Mouse (Mus musculus) brain, adult 2 months (tissue): ENCODE measurements at regions not wholly inside any gene's neighbourhood (a gene's known extent, or its start where the extent isn't known, plus 50 kb on each side); places are given as distances from the start of the nearest gene placed in this dataset.
A peak's percentile ranks its signal among the peaks of the same experiment; 100 is the strongest.

Experiments
- DNase-seq: peaks from one replicate; pipeline ENCODE4 v3.0.0; 2011; ENCODE audit warnings: low read depth, low spot score

DNA sequence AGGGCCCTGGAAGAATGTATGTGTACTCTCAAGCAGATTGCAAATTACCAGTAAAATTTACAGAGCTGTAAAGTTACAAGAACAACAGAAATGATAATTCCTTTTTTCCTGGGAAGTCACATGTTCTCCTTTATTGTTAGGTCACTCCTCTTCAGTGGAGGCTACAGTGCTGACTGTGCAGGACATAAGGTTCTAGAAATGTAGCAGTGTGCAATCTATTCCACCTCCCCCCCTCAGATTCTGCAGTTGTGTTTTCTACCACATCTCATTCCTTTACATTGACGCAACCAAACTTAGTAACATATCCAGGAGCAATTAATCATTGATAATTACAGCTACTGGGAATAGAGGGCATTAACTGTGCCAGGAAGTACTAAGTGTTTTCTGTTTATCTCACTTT is 385.3 kb upstream of the Tnc start:
- DNase-seq: no peak

DNA sequence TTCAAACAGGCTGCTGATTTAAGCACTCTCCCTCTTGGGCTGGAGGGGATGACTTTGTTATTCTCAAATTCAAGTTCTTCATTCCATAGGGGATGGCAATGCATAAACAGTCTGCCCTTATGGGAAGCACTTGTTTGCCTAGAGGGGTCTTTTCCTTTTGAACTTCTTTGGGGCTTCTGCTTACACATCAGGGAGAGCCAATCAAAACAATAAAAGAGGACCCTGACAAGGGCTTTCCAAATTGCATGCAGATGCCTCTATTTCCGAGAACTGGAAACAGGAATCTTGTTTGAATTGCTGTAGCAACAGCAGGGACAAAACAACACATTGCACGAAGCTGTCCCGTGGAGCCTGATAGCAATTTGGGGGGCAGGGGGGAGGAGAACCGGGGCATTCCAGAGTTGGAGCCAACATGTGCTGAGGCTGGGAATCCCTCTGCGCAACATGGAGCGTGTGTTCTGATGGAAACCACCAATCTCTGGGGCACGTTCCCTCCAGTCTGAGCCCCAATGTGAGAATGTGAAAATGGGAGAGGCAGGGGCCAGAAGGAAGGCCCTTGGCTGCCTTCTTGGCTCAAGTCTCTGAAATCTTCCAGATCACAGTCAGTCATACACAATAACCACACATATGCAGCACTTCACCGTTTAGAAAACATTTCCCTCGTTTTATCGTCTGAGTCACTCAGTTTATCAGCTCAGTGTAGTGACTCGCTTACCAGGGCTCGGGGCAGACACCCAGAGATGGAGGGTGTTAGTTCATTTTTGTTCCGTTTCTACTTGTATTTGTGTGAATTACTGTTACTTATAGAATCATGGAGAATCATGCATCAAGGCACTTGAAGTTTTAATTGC is 391.2 kb upstream of the Tnc start:
- no peak for DNase-seq

DNA sequence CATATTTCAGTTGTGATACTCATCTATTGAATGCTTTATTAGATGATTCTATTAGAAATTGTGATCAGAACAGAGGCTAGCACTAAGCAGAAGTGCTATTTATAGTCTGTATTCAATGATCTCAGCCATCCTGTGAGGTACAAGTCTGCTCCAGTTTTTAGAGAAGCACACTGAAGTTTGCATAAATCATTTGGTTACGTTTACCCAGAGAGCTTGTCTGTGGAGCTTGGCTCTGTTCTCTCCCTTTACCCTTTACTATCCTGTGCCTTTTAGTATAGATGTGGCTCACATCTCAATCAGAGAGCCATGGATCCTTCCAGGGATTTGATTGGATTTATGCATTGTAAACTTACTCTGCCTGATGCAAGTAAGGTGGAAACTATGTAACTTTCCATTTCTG is 404.6 kb upstream of the Tnc start:
- DNase-seq: peak; percentile 2

DNA sequence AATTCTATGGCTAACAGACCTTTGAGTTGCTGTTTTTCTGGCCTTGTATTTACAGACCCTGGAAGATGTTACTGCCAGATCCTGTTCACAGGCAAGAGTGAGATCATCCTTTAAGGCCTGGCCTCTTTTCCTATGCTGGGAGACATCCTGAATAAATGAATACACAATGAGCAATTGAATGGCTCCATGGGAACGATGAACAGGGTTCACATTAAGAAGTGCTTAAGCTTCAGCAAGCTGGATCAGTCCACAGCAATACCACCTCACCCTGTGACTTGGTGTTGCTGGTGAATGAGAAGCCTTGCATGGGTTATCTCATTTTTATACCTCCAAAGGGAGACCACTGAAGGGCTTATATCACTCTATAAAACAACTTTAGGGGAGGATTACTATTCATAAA is 405.1 kb upstream of the Tnc start:
- DNase-seq: peak; percentile 11

DNA sequence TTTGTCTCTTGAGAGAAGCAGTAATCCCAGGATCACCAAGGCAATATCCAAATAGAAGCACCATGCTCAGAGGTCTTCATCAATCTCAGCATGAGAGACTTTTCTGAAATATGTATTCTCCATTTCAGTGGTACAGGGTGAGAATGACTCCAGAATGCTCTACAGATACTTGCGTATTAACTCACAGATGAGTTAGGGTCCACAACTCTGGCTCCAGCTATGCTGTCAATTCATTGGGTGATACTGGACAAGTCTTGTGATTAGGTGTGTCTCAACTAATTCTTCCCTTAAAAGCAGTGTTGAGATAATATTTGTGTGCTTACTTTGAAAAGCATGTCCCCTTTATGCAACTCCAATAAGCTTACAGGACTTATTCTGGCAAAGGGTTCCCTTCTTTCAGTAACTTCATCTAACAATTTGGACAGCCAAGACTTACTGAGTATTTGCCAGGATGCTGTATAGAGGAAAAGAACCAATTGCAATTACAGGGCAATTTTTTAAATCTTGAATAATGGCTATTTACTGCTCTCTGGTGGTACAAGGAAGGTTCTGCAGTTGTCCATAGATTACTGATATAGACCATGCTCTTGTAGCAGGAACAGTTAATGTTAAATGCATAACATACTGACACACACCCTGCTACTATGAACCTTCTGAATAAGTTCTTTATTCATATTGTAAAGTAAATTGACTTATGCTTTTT is 445.6 kb upstream of the Tnc start:
- DNase-seq: peak; percentile 43

DNA sequence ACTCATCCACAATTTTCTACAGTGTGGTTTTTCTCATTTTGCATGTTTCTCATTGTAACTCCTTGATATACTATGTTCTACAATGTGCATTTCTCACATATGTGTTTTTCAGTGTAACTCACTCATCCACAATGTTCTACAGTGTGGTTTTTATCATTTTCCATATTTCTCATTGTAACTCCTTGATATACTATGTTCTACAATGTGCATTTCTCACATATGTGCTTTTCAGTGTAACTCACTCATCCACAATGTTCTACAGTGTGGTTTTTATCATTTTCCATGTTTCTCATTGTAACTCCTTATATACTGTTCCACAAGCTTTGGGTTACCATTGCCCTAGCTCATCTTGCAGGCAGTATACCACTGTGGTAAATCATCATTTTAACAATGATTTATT is 450.9 kb upstream of the Tnc start:
- DNase-seq: peak; percentile 24

DNA sequence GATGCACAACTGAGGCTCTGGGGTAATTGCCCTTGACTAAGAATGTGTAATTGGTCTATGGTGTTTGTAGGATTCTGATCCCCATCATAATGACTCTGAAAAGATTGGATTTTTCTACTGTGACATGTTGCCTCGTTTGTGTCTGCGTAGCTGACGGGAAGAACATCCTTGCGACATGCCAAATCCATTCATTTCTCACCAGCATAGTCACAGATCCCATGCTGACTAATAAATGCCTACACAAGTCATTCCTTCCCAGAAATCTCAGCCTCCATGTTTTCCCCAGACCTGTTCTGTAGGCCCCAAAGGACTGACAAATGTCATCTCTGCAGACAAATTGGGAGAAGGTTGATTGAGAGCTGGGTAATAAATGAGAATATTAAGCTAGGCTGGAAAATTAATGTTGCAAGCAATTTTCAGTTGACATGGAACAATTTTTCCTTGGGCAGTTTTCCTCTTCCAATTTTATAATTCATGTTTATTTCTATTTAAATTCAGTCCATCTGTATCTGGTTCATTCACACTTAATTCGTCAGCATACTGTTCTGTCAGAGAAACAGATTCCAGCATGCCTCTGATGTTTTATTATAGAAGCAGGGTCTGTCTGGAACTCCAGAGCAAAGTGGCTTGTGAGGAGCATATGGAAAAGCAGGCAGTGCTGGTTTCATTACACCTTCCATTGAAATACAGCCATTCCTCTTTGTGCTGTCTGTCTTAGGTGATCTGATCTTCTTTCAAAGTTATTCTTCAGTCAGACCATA is 454.0 kb upstream of the Tnc start:
- DNase-seq: peak; percentile 42

DNA sequence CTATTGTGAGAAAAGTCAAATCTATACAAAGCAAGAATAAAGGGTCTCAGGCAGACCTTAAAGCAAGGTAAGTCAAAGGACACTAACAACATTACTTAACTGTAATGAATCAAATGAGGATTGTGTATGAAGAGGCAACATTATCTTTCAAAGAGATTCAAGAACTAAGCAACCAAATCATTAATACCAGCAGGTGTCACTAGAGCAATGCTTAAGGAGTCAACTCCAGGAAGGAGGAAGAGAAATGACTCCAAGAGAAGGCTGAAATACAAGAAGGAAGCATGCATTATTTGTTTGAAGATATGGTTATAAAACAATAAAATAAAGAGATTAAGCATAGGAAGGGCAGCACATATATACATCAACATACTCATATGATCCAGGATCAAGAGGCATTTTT is 475.1 kb upstream of the Tnc start:
- peak; percentile 60 for DNase-seq

DNA sequence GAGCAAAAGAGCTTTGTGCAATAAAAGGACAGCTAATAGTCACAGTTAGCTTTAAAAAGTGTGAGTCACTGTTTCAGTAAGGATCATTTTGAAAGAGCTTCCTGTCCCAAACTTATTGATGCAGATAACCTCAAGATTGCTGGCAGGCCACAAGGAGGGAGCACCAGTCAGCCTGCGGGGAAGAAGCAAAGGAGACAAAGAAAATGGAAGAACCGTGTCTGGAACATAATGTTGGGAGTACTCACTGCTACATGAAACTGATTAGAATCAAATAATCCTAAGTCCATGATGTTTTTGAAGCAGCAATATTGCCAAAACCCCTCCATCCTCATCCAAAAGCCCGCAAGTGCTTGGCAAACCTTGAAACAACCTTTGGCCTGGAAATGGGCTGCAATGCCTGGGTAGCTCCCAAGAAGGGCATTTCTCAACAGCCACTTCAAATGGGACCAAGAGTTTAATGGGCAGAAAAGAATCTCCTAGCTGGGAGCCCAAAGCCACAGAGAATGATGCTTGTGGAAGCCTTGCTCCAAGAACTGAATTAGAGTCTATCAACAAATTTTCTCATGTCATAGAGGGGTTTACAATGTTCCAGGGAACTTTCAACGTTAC is 481.0 kb upstream of the Tnc start:
- no peak for DNase-seq

DNA sequence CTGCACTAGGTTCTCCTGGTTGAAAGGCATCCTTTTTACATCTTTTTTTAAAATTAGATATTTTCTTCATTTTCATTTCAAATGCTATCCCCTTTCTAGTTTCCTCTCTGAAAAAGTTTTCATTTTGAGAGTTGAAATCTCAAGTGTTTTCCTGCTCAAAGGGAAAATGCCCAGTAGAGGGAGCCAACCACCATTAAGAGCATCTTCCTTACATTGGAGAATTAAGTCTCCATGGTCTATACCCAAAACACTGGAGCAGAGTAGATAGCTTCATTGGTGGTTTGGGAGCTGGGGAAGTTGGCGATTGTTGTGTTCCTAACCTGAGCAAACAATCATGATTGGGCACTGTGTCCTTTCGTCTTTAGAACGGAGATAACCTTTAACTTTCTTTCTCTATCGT is 483.8 kb upstream of the Tnc start:
- peak; percentile 79 for DNase-seq

DNA sequence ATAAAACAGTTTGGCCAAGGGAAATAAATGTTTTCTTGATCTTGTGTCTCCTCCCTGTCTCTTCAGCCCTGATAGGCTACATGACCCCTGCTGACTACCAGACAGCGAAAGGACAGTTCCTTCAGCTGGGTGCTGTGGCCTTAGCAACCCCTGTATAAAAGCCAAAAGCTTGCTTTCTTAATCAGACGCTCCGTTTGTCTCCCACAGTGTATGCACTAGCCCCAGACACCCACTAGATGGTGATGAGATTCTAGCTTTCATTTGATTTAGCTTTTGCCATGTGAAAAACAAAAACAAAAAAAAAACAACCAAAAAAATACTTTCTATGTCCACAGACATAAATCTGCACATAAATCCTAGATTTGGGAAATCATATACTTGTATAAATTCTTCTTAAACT is 486.2 kb upstream of the Tnc start:
- peak; percentile 64 for DNase-seq

DNA sequence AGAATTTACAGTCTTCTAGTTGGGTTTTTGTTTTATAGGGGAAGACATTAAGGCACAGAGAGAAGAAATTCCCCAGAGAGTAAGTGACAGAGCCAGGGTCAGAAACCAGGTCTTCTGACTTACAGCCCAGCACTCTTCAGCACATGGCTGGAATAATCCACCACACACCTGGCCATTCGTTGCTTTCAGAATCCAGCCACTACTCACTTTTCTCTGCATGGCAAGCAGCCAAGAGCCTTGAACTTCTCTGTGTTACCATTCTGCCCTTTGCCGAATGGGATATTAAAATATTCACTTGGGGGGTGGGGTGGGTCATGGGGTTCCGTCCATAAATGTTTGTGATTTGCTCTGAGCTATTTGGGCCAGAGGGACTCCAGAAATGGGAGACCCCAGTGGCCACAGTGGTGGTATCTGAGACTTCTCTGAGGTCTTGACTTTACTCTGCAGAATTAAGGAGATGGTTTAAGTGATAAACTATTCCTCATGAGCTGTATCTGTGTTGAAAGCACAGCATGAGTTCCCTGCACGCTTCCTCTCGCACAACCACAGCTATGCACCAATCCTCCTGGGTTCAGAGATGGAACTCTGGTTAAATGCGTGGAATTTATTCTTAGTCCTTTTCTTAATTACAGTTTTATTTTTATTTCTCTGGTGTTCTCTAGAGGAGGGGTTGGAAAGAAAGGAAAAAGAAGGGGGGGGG is 488.9 kb upstream of the Tnc start:
- peak; percentile 2 for DNase-seq

DNA sequence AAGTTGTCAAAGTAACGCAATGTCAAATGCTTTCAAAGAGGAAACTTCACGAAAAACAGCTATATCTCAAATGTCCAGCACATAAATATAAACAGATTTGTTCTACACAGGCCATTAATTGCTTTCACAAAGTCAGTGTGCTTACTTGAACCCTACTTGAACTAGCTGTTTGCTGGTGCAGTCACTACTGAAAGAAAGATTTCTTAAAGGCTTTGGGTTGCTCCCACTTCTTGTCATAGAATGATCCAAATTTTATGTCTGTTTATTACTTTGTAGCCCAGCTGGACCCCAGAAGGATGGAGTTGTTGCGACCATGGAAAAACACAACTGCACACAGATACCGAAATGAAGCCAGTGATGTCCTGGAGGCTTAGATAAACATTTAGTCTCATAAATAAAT is 491.2 kb upstream of the Tnc start:
- no peak for DNase-seq

DNA sequence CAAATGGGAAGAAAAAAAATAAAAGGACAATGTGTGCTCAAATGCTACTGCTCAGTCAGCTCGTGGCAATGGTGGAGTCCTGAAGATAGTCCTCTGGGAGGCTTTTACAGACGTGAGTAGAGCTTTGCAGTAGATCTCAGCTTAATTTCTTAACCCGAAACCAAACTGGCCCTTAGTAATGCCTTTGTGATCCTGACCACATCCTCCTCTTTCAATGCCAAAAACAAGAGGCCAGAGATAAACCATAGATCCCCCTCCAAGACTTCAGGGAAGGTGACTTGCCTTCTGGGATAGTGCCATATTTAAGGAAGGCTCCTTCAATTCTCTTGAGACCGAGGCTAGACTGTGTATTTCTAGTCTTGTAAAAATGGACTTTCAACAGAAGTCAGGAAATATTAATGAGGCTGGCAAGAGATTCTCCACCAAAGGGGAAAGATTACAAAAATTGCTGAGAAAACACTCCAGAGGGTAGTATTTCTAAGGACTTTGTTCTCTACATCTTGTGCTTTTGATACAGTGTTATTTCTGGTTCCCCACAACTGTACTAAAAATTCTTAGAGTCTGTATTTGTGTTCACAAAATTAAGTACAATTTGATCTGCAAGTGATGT is 497.9 kb upstream of the Tnc start:
- DNase-seq: no peak

DNA sequence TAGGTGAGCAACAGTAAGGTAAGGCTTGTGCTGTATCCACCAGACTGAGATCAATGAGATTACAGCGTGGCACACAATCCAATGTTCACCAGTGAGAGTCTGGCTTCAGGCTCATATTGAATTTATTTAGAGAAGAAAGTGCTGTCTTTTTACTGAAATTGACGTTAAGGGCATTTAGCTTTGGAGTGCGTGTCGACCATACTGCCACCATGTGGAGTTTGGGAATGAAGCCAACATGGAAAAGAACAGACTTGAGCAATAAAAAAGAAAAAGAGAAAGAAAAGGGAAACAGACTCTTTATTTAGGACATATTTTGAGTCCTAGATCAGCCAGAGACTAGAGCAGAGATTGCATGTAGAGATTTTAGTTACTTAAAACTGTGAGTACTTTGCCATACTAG is 499.6 kb upstream of the Tnc start:
- DNase-seq: peak; percentile 40

DNA sequence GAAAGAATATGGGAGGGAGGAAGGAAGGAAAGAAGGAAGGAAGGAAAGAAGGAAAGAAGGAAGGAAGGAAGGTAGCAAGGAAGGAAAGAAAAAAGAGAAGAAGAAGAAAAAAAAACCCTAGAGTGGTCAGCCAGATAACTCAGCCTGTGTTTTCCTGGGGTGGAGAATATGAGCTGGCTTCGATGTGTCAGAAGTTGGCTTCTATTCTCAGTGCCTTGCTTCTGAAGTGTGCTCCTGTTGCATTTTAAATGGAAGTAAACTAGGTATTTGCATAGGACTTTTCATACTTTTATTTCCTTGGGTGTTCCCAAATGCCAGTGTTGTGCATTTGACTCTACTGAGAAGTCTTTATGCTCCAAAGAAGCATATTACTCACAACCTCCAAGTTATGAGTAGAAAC is 515.7 kb upstream of the Tnc start:
- no peak for DNase-seq

DNA sequence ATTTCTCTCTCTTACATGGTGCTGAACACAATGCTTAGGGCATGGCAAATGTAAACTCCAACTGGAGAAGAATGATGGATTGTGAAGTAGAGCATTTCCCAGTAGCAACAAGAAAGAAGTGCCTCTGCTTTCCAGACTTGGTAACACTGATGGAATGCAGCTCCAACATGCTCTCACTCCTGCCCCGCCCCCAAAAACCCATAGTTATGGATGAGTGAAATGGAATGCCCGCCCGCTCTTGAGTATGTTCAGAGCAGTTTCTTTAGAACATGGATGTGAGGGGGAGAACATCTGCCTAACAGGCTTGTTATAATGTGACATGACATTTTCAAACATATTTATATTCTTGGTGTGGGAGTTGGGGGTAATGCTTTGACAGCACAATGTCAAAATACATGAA is 517.2 kb upstream of the Tnc start:
- no peak for DNase-seq

DNA sequence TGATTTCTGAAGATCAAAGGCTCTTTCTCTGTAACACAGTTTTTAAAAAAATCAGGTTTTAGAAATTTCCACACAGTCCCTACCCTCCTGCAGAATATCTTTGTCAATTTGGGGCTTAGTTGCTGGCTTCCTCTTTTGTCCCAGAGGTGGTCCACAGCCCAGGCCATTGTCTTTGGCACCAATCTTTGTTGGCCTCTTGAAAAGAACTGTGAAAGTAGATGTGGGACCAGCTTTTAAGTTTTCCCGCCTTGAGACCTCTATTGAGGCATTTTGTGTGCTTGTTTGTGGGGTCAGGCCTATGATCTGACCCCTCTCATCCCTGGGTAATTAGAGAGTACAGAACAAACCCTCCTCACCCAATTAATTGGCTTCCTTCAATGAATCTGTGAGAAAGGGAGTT is 523.9 kb upstream of the Tnc start:
- no peak for DNase-seq

DNA sequence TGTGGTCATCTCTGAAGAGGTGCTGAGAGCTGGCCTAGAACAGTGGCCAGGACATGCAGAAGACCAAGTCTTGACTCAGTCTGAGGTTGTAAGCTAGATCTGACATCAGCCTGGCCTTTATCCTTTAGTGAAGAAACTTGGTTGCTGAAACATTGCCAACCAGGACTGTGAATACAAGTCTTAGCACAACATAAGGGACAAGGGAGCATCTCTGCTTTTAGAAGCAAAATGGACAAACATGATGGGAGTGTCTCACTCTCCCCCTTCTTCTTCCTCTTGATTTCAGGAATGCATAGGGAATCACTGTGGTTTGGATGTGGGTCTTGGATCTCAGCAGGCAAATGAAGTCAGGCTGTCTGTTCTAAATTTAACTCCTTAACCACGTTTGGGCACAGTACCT is 529.1 kb upstream of the Tnc start:
- DNase-seq: no peak

DNA sequence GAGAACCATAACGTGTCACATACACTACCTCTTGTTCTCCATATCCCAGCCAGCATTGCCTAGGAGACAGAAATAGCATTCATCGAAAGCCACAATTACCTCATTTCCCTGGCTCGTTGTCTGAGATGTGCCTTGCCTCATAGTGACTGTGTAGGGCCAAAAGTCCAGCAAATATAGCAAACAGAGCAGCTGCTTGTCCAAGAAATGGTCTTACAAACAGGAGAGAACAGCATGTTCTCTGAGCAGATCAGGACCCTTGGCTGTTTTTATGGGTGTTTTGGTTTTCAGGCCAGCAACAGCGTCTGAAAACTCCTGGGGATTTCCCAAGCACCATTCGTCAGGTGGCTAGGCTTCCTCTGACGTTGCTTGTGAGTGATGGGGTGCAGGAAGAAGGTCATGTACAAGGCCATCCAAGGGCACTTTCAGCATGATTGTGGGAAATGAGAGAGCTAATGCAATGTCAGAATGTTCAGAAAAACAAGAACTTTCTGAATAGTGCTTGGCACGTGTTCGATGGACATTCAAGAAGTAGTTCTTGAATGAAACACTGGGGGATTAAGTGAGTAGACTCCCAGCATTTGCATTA is 528.9 kb upstream of the Pappa start:
- peak; percentile 32 for DNase-seq

DNA sequence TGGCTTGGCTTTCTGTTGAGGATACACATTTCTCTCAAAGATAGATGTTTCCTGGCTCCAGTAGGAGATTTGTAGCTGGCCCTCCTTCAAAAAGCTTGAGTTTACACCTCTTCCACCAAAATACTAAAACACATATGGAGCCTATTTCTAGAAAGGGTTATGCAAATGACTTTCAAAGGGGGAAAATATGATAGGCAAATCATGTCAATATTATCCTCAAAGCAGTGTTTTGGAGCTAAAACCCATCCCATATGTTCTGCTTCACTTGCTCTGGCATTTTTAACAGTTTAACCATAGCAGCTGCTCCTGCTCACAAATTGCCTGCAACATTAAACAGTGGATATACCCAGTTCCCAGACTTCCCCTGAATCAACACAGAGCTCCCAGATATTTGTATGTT is 525.5 kb upstream of the Pappa start:
- DNase-seq: peak; percentile 70
